Mouse (Mus musculus): Measurements from ENCODE around the gene Sptbn2.

The Sptbn2 gene

GRCm38 (mm10) chr19:4711098-4711600, at the start of gene Sptbn2:
TSS of gene Sptbn2 (plus strand) at chr19:4711167.
- DNase-seq: no peak

GRCm38 (mm10) chr19:4666815-4667214, 44.2 kb upstream of the Sptbn2 start:
- DNase-seq: peak; percentile 20

GRCm38 (mm10) chr19:4670776-4671175, 40.2 kb upstream of the Sptbn2 start:
- DNase-seq: peak; percentile 6

GRCm38 (mm10) chr19:4672401-4672800, 38.6 kb upstream of the Sptbn2 start:
- no peak for DNase-seq

GRCm38 (mm10) chr19:4694346-4694745, 16.6 kb upstream of the Sptbn2 start:
- no peak for DNase-seq

GRCm38 (mm10) chr19:4697121-4697520, 13.8 kb upstream of the Sptbn2 start:
- DNase-seq: no peak

GRCm38 (mm10) chr19:4697721-4698120, 13.2 kb upstream of the Sptbn2 start:
- DNase-seq: no peak

- DNase-seq: peak; percentile 81
These were observed 12.7 kb upstream of the Sptbn2 start, which contains the start of gene Gm960 for GRCm38 (mm10) chr19:4698205-4698677. TSS of gene Gm960 (minus strand) at chr19:4698668.

- no peak for DNase-seq
These were observed 12.1 kb upstream of the Sptbn2 start for GRCm38 (mm10) chr19:4698856-4699255.

- DNase-seq: no peak
These were observed 11.1 kb upstream of the Sptbn2 start for GRCm38 (mm10) chr19:4699821-4700220.

- no peak for DNase-seq
These were observed 10.3 kb upstream of the Sptbn2 start for GRCm38 (mm10) chr19:4700656-4701055.

- DNase-seq: no peak
These were observed 9.7 kb upstream of the Sptbn2 start for GRCm38 (mm10) chr19:4701221-4701620.

- no peak for DNase-seq
These were observed 2.2 kb upstream of the Sptbn2 start for GRCm38 (mm10) chr19:4708765-4709164.

- DNase-seq: no peak
These were observed 711 bp downstream of the Sptbn2 start for GRCm38 (mm10) chr19:4711601-4712155.

GRCm38 (mm10) chr19:4712156-4712780, 1.3 kb downstream of the Sptbn2 start:
- no peak for DNase-seq

- no peak for DNase-seq
These were observed 2.0 kb downstream of the Sptbn2 start for GRCm38 (mm10) chr19:4712781-4713526.

GRCm38 (mm10) chr19:4713886-4714285, 2.9 kb downstream of the Sptbn2 start:
- DNase-seq: no peak

GRCm38 (mm10) chr19:4716756-4717155, 5.8 kb downstream of the Sptbn2 start:
- no peak for DNase-seq

GRCm38 (mm10) chr19:4717281-4717680, 6.3 kb downstream of the Sptbn2 start:
- no peak for DNase-seq

GRCm38 (mm10) chr19:4718716-4719115, 7.7 kb downstream of the Sptbn2 start:
- DNase-seq: no peak

- peak; percentile 68 for DNase-seq
These were observed 8.4 kb downstream of the Sptbn2 start for GRCm38 (mm10) chr19:4719351-4719764.

- no peak for DNase-seq
These were observed 9.1 kb downstream of the Sptbn2 start for GRCm38 (mm10) chr19:4720112-4720511.

- DNase-seq: peak; percentile 84
These were observed 9.8 kb downstream of the Sptbn2 start for GRCm38 (mm10) chr19:4720671-4721244.

Data from kidney, postnatal 14 days (tissue).